Comparison of ENCODE assay signal across 12 mouse cellular contexts in the genomic region with DNA sequence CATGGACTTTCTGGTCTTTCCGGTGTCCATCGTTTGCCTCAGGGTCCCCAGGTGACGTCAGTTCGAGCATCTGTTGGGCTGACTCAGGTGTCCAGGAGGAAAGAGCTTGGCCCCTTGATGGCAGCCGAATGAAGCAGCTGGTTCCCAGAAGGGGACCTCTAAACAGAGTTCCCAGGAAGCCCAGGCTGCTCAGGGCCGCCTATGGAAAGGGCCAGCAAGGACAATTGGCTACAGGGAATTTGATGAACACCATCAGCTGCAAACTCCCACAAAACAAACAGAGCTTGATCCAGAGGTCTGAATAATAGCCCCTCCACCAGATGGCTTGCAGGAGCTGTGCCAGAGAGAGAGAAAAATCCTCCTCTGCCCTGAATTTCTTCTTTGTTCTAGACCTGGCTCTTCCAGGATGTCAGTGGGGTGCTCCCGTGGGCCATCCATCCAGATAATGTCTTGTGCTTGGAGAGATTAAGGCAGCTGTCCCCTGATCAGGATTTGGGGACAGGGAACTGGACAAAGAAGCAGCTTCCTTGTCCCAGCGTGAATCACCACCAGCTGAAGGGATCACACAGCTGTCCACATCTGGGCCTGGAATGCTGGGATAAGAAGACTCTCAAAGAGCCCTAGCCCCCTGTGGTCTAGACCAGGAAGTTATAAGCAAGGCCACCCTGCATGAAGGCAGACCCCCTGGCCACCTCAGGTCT. TPM values are rescaled to one million over a fixed set of nuclear protein-coding genes. Genes with fewer than 3 reads are reported as not detected.
DNase-seq lines count a peak whose midpoint lies in the region; ATAC-seq and TF ChIP-seq lines count a peak whose summit lies in the region.
"Had no signal": no experiment of that assay in that cellular context is flagged by ENCODE, and none has a peak within 500 bp of the region (broad histone marks: within the 10 kb centered on the region; RNA-seq: fewer than 3 reads in every experiment).

No protein-coding gene starts in this region.

- ATAC-seq in lung, embryonic 14.5 days (ENCODE audit: insufficient read depth), result peak; percentile 65; the same call in 1 of the 2 replicates
- ATAC-seq: Patski had no signal

- H3K4me2 ChIP-seq in lung, embryonic 14.5 days, result no peak overlapping the region
- H3K4me2 ChIP-seq: embryonic facial prominence, embryonic 13.5 days; heart, embryonic 13.5 days; limb, embryonic 13.5 days had no signal

- H3K36me3 ChIP-seq in lung, embryonic 14.5 days (ENCODE audit: insufficient read depth), result no peaks in the 10 kb centered on the region
- H3K36me3 ChIP-seq: embryonic facial prominence, embryonic 13.5 days; heart, embryonic 13.5 days; limb, embryonic 13.5 days had no signal

- no peak overlapping the region for H3K4me3 ChIP-seq in lung, embryonic 14.5 days (ENCODE audit: low read depth, low read length)
- no peak overlapping the region for H3K4me3 ChIP-seq in left cerebral cortex, adult 2 months
- H3K4me3 ChIP-seq: embryonic facial prominence, embryonic 13.5 days; heart, embryonic 13.5 days; limb, embryonic 13.5 days had no signal

- TF ChIP-seq CTCF in lung, embryonic 14.5 days (IDR thresholded peaks at IDR 0.05; ENCODE audit: low read depth), result no peak
- no peak for TF ChIP-seq CTCF in left cerebral cortex, adult 2 months (IDR thresholded peaks at IDR 0.05)

- peak; percentile 13 for DNase-seq in adrenal gland, adult 2 months
- no peak for DNase-seq in adrenal gland, postnatal 25 days
- DNase-seq in lung, embryonic 14.5 days, result peak; percentile 44
- no peak for DNase-seq in lung, postnatal 25 days (ENCODE audit: low spot score)
- peak; percentile 16 to 24 for DNase-seq in gastrocnemius, postnatal 36 days
- peak; percentile 19 to 45 for DNase-seq in kidney, postnatal 25 days
- DNase-seq in frontal cortex, postnatal 25 days (ENCODE audit: low spot score in 2 of 2), result no peak
- no peak for DNase-seq in left cerebral cortex, adult 2 months (ENCODE audit: extremely low spot score in 1 of 2, low spot score in 2 of 2)

- no peaks in the 10 kb centered on the region for H3K9me3 ChIP-seq in lung, embryonic 14.5 days (ENCODE audit: low read depth, low read length)
- H3K9me3 ChIP-seq: embryonic facial prominence, embryonic 13.5 days; heart, embryonic 13.5 days; limb, embryonic 13.5 days had no signal

- H3K27me3 ChIP-seq in lung, embryonic 14.5 days (ENCODE audit: insufficient read depth, low read length), result no peaks in the 10 kb centered on the region
- H3K27me3 ChIP-seq: embryonic facial prominence, embryonic 13.5 days; heart, embryonic 13.5 days; limb, embryonic 13.5 days; Patski had no signal

- H3K4me1 ChIP-seq in lung, embryonic 14.5 days (ENCODE audit: insufficient read depth), result no peaks in the 10 kb centered on the region
- H3K4me1 ChIP-seq: embryonic facial prominence, embryonic 13.5 days had no signal

- WGBS in lung, embryonic 14.5 days, result 58% methylated on average over 8 of the region's 8 CpGs

- no peak overlapping the region for H3K9ac ChIP-seq in lung, embryonic 14.5 days
- H3K9ac ChIP-seq: embryonic facial prominence, embryonic 13.5 days; heart, embryonic 13.5 days; limb, embryonic 13.5 days had no signal

- intact Hi-C loops in gastrocnemius, postnatal 36 days (cut with DNase I), result no loop called here
- intact Hi-C loops in left cerebral cortex, adult 2 months (cut with DNase I), result no loop called here

- no peak overlapping the region for H3K27ac ChIP-seq in lung, embryonic 14.5 days (ENCODE audit: low read depth)
- no peak overlapping the region for H3K27ac ChIP-seq in left cerebral cortex, adult 2 months
- H3K27ac ChIP-seq: embryonic facial prominence, embryonic 13.5 days; heart, embryonic 13.5 days; limb, embryonic 13.5 days had no signal

RNA-seq across cellular contexts. Expression of a gene that starts 29.6 kb away (rescaled TPM):
- total RNA-seq in adrenal gland, adult 2 months (2021), result 10 to 100 TPM; 18.5 to 33.4 TPM
- 32.7 and 36.2 TPM in 2 replicates for polyA plus RNA-seq in adrenal gland, adult 2 months (2012; rRNA removed)
- 36.1 and 38.6 TPM in 2 replicates for total RNA-seq in adrenal gland, postnatal 25 days (2021)
- 22.1 and 22.8 TPM in 2 replicates for polyA plus RNA-seq in lung, embryonic 14.5 days (2014; fragmentation: Nextera tagmentation; extraction: Ambion mirVana)
- 10 to 100 TPM; 44.6 to 76.0 TPM for total RNA-seq in gastrocnemius, postnatal 36 days (2021)
- total RNA-seq in left cerebral cortex, adult 2 months (2021), result 1 to 10 TPM; 6.1 to 6.7 TPM

Comparison
In these comparisons a context has a peak if more than half of its experiments do, and no peak if none do; other contexts are left out.
1. DNase-seq: peak in adrenal gland, adult 2 months (single experiment), lung, embryonic 14.5 days (single experiment), gastrocnemius, postnatal 36 days (2 of 2) and kidney, postnatal 25 days (2 of 2); none in adrenal gland, postnatal 25 days (single experiment), lung, postnatal 25 days (single experiment), frontal cortex, postnatal 25 days (0 of 2) and left cerebral cortex, adult 2 months (0 of 2).